Mouse (Mus musculus): ENCODE measurements around the gene Cpe. TPM values are rescaled to one million over a fixed set of nuclear protein-coding genes. Genes with fewer than 3 reads are reported as not detected.

Cpe gene
- total and polyA plus RNA-seq, 2 experiments from 2014 or later = 704 to 1,088 TPM

DNA sequence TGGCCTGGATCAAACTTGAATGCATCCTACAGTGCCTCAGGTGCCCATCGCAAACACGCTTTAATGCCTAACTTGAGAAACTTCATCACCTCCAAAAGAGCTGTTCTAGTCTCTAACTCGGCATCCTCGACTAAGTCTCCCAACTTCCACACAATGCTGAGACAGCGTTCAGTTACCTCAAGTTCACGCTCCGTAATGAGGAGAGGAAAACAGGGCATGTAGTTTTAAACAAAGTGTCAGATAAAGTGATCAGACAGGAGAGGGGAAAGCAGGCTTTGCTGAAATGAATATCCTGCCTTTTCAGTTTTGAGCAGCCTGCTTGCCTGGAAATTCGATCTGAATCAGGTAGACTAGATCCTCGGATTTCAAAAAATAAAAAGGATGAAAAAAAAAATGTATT lies 39.7 kb upstream of the Cpe start:
- peaks cover 1% of the 10 kb centered on the region; the same call in 1 of the 2 replicates for H3K36me3 ChIP-seq (ENCODE audit: insufficient read depth, low read length)
- no peak for TF ChIP-seq CTCF (IDR thresholded peaks at IDR 0.05; ENCODE audit: low read depth)
- DNase-seq (ENCODE audit: low spot score) (no peak), ATAC-seq (no peak)
- 4% methylated on average over 9 of the region's 9 CpGs for WGBS
- H3K9ac ChIP-seq (replicated peaks; ENCODE audit: low read length) = peak overlapping the region; percentile 56
- no peaks in the 10 kb centered on the region for H3K27me3 ChIP-seq (ENCODE audit: insufficient read depth, low read length)
- H3K27ac ChIP-seq = peak overlapping the region; percentile 77; the same call in 1 of the 2 replicates
- H3K4me1 ChIP-seq (ENCODE audit: insufficient read depth, low read length) = no peaks in the 10 kb centered on the region; the same call in 1 of the 2 replicates
- H3K4me2 ChIP-seq (ENCODE audit: low read depth, low read length) = peak overlapping the region; percentile 59
- H3K4me3 ChIP-seq (ENCODE audit: low read length) = peak overlapping the region; percentile 90
- H3K9me3 ChIP-seq (ENCODE audit: low read length) = no peaks in the 10 kb centered on the region

DNA sequence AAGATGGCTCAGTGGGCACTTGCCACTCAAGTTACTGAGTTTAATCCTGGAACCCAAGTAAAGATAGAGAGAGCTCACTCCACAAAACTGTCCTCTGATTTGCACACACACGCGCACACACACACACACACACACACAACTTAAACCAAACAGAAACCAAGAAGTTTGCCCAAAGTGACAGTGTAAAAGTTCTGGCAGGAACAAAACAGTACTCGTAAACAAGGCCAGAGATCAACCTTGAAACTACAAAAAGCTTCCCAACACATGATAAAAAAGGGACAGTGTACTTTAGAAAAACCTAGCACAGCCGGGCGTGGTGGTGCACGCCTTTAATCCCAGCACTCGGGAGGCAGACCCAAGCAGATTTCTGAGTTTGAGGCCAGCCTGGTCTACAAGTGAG lies 35.3 kb upstream of the Cpe start:
- ATAC-seq (no peak), DNase-seq (ENCODE audit: low spot score) (no peak)
- H3K9ac ChIP-seq (replicated peaks; ENCODE audit: low read length) = no peak overlapping the region
- no peak overlapping the region for H3K27ac ChIP-seq
- no peaks in the 10 kb centered on the region for H3K27me3 ChIP-seq (ENCODE audit: insufficient read depth, low read length)
- peaks cover 29% of the 10 kb centered on the region; the same call in 1 of the 2 replicates for H3K36me3 ChIP-seq (ENCODE audit: insufficient read depth, low read length)
- 88% methylated on average over 7 of the region's 7 CpGs for WGBS
- H3K4me2 ChIP-seq (ENCODE audit: low read depth, low read length) = no peak overlapping the region
- H3K4me1 ChIP-seq (ENCODE audit: insufficient read depth, low read length) = no peaks in the 10 kb centered on the region; the same call in 1 of the 2 replicates
- H3K4me3 ChIP-seq (ENCODE audit: low read length) = no peak overlapping the region
- no peak for TF ChIP-seq CTCF (IDR thresholded peaks at IDR 0.05; ENCODE audit: low read depth)
- no peaks in the 10 kb centered on the region for H3K9me3 ChIP-seq (ENCODE audit: low read length)

DNA sequence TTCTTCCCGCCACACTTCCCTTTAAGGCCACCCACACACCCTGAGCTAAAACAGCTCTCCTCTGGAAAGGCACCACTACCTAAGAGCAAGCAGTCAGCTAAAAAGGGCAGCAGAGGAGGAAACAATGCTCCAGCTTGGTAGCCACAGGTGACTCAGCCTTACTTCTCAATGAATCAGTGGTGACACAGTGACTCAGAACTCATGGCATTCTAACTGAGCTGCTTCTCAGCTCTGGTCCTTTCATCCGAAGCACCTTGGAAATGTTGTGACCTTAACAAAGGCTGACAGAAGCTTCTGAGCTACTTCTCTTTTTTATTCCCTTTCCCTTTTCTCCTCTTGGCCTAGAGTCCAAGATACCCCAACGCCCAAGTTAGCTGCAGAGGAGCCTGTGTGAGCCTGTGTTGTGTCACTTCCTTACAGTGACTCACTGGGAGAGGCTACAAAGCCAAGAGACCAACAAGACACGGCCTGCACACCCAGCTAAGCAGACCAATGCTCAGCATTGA lies 33.4 kb upstream of the Cpe start:
- ATAC-seq (no peak), DNase-seq (ENCODE audit: low spot score) (no peak)
- Histone ChIP-seq H3K4me2 (ENCODE audit: low read depth, low read length) (no peak overlapping the region), H3K9ac (replicated peaks; ENCODE audit: low read length) (no peak overlapping the region), H3K27me3 (ENCODE audit: insufficient read depth, low read length) (no peaks in the 10 kb centered on the region), H3K9me3 (ENCODE audit: low read length) (no peaks in the 10 kb centered on the region), H3K4me3 (ENCODE audit: low read length) (no peak overlapping the region), H3K27ac (no peak overlapping the region), H3K36me3 (ENCODE audit: insufficient read depth, low read length) (peaks cover 35% of the 10 kb centered on the region; the same call in 1 of the 2 replicates), H3K4me1 (ENCODE audit: insufficient read depth, low read length) (no peaks in the 10 kb centered on the region)
- WGBS = 78% methylated on average over 4 of the region's 4 CpGs
- TF ChIP-seq CTCF (IDR thresholded peaks at IDR 0.05; ENCODE audit: low read depth) = no peak

DNA sequence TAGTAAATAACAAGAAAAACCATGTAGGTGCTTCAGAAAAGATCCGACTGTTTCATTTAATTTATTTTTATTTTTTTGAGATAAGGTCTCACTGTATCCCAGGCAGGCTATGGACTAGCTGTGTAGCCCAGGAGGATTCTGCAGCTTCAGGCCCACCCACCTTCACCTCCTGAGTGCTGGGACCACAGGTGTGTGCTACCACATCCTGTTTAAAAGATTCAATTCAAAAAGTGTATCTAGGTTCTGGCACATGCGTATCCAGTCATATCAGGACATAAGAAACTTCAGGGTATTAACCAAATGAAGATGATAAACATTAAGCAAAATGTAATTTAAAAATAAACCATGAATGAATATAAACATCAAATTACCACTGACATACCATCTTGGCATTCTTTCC lies 30.4 kb upstream of the Cpe start:
- no peak overlapping the region for H3K9ac ChIP-seq (replicated peaks; ENCODE audit: low read length)
- ATAC-seq = no peak
- no peak overlapping the region for H3K4me2 ChIP-seq (ENCODE audit: low read depth, low read length)
- no peaks in the 10 kb centered on the region for H3K27me3 ChIP-seq (ENCODE audit: insufficient read depth, low read length)
- no peaks in the 10 kb centered on the region for H3K9me3 ChIP-seq (ENCODE audit: low read length)
- peaks cover 61% of the 10 kb centered on the region for H3K36me3 ChIP-seq (ENCODE audit: insufficient read depth, low read length)
- TF ChIP-seq CTCF (IDR thresholded peaks at IDR 0.05; ENCODE audit: low read depth) = no peak
- WGBS = 94% methylated on average over 2 of the region's 2 CpGs
- H3K27ac ChIP-seq = no peak overlapping the region
- no peaks in the 10 kb centered on the region for H3K4me1 ChIP-seq (ENCODE audit: insufficient read depth, low read length)
- no peak overlapping the region for H3K4me3 ChIP-seq (ENCODE audit: low read length)
- no peak for DNase-seq (ENCODE audit: low spot score)

DNA sequence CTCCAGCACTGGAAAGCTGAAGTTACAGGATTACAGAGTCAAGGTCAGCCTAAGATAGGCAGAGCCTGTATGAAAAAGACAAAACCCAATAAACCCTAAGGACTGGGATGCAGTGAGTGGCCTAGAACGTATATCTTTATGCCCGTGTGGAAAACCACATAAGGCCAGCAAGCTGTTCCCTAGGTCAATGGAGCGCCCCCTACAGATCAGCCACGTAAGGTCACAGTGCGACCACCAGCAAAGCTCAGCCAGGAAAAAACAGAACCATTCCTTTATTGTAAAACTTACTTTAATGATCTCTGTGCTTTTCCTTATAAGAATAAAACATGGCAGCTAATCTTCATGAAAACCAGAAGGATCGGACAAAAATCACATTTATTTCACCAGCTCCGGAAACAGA lies 25.0 kb upstream of the Cpe start:
- 85% methylated on average over 7 of the region's 7 CpGs for WGBS
- ATAC-seq (no peak), DNase-seq (ENCODE audit: low spot score) (no peak)
- TF ChIP-seq CTCF (IDR thresholded peaks at IDR 0.05; ENCODE audit: low read depth) = peak; percentile 21; the same call in 1 of the 2 replicates
- Histone ChIP-seq H3K27ac (no peak overlapping the region), H3K4me3 (ENCODE audit: low read length) (no peak overlapping the region), H3K4me1 (ENCODE audit: insufficient read depth, low read length) (no peaks in the 10 kb centered on the region), H3K36me3 (ENCODE audit: insufficient read depth, low read length) (peaks cover 51% of the 10 kb centered on the region), H3K27me3 (ENCODE audit: insufficient read depth, low read length) (no peaks in the 10 kb centered on the region), H3K9me3 (ENCODE audit: low read length) (no peaks in the 10 kb centered on the region), H3K4me2 (ENCODE audit: low read depth, low read length) (no peak overlapping the region), H3K9ac (replicated peaks; ENCODE audit: low read length) (no peak overlapping the region)

DNA sequence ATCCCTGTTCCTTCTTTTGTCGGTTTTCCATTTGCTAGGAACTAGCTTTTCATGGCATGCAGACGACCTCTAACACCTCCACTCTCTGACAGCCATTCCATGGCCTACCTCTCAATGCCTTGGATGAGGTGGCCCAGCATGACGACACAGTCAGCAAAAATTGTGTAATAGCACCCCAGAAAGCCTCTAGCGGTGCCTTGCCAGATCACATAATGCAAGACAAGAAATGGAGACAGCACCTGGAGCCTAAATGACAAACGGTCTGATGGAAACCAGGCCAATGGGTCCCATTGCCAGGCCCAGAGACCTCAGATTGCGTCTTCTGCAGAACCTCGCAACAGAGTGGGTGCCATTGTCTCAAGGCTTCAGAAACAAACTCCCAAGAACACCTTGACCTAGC lies 19.6 kb upstream of the Cpe start:
- H3K36me3 ChIP-seq (ENCODE audit: insufficient read depth, low read length) = peaks cover 12% of the 10 kb centered on the region
- H3K4me2 ChIP-seq (ENCODE audit: low read depth, low read length) = no peak overlapping the region
- no peaks in the 10 kb centered on the region for H3K4me1 ChIP-seq (ENCODE audit: insufficient read depth, low read length)
- ATAC-seq = no peak
- no peak for DNase-seq (ENCODE audit: low spot score)
- H3K9ac ChIP-seq (replicated peaks; ENCODE audit: low read length) = no peak overlapping the region
- H3K9me3 ChIP-seq (ENCODE audit: low read length) = no peaks in the 10 kb centered on the region
- no peak overlapping the region for H3K4me3 ChIP-seq (ENCODE audit: low read length)
- no peaks in the 10 kb centered on the region for H3K27me3 ChIP-seq (ENCODE audit: insufficient read depth, low read length)
- no peak overlapping the region for H3K27ac ChIP-seq
- WGBS = 90% methylated on average over 7 of the region's 7 CpGs
- no peak for TF ChIP-seq CTCF (IDR thresholded peaks at IDR 0.05; ENCODE audit: low read depth)

DNA sequence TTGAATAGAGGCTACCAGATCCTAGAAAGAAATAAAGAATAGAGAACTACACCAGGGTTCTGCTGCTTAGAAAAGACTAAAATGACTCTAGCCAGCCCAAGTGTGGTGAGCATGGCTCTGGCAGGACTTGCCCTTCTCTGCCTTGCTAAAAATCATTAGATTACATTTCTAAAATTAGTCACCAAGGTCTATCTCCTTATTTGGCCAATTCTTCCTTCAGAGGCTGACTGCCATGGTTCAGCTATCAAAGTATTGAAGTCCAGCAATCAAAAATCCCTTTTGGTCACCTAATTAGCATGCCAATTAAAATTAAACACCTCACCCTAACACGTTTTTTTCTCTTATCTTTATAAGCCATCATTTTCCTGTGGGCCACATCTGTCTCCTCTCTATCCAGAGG lies 18.7 kb upstream of the Cpe start:
- 43% methylated on average over 1 of the region's 1 CpGs for WGBS

More for the DNA sequence above, 18.7 kb upstream of the Cpe start:
- ATAC-seq (no peak), DNase-seq (ENCODE audit: low spot score) (no peak)
- Histone ChIP-seq H3K9ac (replicated peaks; ENCODE audit: low read length) (no peak overlapping the region), H3K4me2 (ENCODE audit: low read depth, low read length) (no peak overlapping the region), H3K4me1 (ENCODE audit: insufficient read depth, low read length) (no peaks in the 10 kb centered on the region), H3K4me3 (ENCODE audit: low read length) (no peak overlapping the region), H3K27ac (no peak overlapping the region), H3K36me3 (ENCODE audit: insufficient read depth, low read length) (peaks cover 3% of the 10 kb centered on the region), H3K27me3 (ENCODE audit: insufficient read depth, low read length) (no peaks in the 10 kb centered on the region), H3K9me3 (ENCODE audit: low read length) (no peaks in the 10 kb centered on the region)
- no peak for TF ChIP-seq CTCF (IDR thresholded peaks at IDR 0.05; ENCODE audit: low read depth)
